Mouse (Mus musculus) adrenal gland (tissue): ENCODE measurements at regions not wholly inside any gene's neighbourhood (a gene's known extent, or its start where the extent isn't known, plus 50 kb on each side); places are given as distances from the start of the nearest gene placed in this dataset.
"Not testable (repeated sequence)": the region's sequence is repeated elsewhere in the genome, so short reads cannot be mapped to it uniquely, and the experiment has no call there.

Source experiments
- intact Hi-C: fragments of 180-260 bp; cut with DNase I; formaldehyde crosslinking; loops from one replicate; pipeline ENCODE4 v1.15.1; 2025

GRCm38 (mm10) chr13:16465812-16466211 is 454.2 kb downstream of the Inhba start:
- intact Hi-C loops, result no loop called here

GRCm38 (mm10) chr13:16476515-16476914 is 464.9 kb downstream of the Inhba start:
- intact Hi-C loops, result no loop called here

- intact Hi-C loops, result no loop called here
These were observed 475.6 kb downstream of the Inhba start for GRCm38 (mm10) chr13:16487292-16487691.

GRCm38 (mm10) chr13:16490680-16491079 is 479.0 kb downstream of the Inhba start:
- intact Hi-C loops, result not testable (repeated sequence)

- intact Hi-C loops, result no loop called here
These were observed 486.4 kb downstream of the Inhba start for GRCm38 (mm10) chr13:16498052-16498451.

- intact Hi-C loops, result no loop called here
These were observed 501.2 kb downstream of the Inhba start for GRCm38 (mm10) chr13:16512876-16513275.

GRCm38 (mm10) chr13:16515195-16515594 is 503.5 kb downstream of the Inhba start:
- intact Hi-C loops, result no loop called here

- intact Hi-C loops, result no loop called here
These were observed 517.4 kb downstream of the Inhba start for GRCm38 (mm10) chr13:16529036-16529435.

GRCm38 (mm10) chr13:16543771-16544170 is 532.1 kb downstream of the Inhba start:
- intact Hi-C loops, result no loop called here

GRCm38 (mm10) chr13:16550060-16550459 is 538.4 kb downstream of the Inhba start:
- intact Hi-C loops, result no loop called here

- intact Hi-C loops, result no loop called here
These were observed 553.3 kb downstream of the Inhba start for GRCm38 (mm10) chr13:16564988-16565387.

GRCm38 (mm10) chr13:16574069-16574468 is 562.4 kb downstream of the Inhba start:
- intact Hi-C loops, result no loop called here

GRCm38 (mm10) chr13:16586286-16586685 is 574.6 kb downstream of the Inhba start:
- intact Hi-C loops, result no loop called here

- intact Hi-C loops, result no loop called here
These were observed 608.1 kb downstream of the Inhba start for GRCm38 (mm10) chr13:16619755-16620154.

GRCm38 (mm10) chr13:16626584-16626983 is 614.9 kb downstream of the Inhba start:
- intact Hi-C loops, result no loop called here

GRCm38 (mm10) chr13:16633445-16634092 is 621.9 kb downstream of the Inhba start:
- intact Hi-C loops, result no loop called here

GRCm38 (mm10) chr13:16636251-16636650 is 624.6 kb downstream of the Inhba start:
- intact Hi-C loops, result no loop called here

GRCm38 (mm10) chr13:16641611-16642449 is 630.2 kb downstream of the Inhba start:
- intact Hi-C loops, result no loop called here

GRCm38 (mm10) chr13:16642450-16642994 is 630.9 kb downstream of the Inhba start:
- intact Hi-C loops, result no loop called here

- intact Hi-C loops, result no loop called here
These were observed 633.7 kb downstream of the Inhba start for GRCm38 (mm10) chr13:16645311-16645710.

- intact Hi-C loops, result no loop called here
These were observed 634.4 kb downstream of the Inhba start for GRCm38 (mm10) chr13:16646056-16646455.

- intact Hi-C loops, result no loop called here
These were observed 635.0 kb downstream of the Inhba start for GRCm38 (mm10) chr13:16646649-16647048.
